Mouse (Mus musculus) ES-Bruce4 (cell line): ENCODE results near the gene Mrps2.

Experiments
- CTCF ChIP-seq: IDR thresholded peaks from one replicate; pipeline ENCODE4 v1.8.1; 2011; ENCODE audit warnings: low read depth, low read length
- EP300 ChIP-seq: IDR thresholded peaks from 2 replicates; pipeline ENCODE4 v1.6.1; 2011; ENCODE audit warnings: low read depth, low read length; ENCODE audit not compliant: insufficient read depth
- POLR2A ChIP-seq: IDR thresholded peaks from one replicate; pipeline ENCODE4 v1.8.1; 2011; ENCODE audit warnings: low read length; ENCODE audit not compliant: insufficient read depth

DNA sequence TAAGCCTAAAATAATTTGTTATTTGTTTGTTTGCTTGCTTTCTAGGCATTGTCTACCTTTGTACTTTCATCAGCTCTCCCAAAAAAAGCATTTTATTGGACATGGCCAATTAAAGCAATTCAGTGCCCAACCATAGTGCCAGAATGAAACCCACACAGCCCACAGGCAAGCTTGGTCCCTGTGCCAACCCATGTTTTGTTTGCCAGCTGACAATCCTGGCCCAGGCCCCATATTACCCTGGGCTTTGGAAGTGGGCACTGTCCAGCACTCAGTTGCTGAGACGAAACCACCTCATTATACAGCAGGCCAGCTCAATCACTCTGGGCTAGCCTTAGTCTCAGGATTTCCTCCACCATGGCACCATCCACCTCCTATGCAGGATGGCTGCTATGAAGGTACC is 11.2 kb upstream of the Mrps2 start:
- no peak for TF ChIP-seq EP300
- no peak for TF ChIP-seq POLR2A
- TF ChIP-seq CTCF: no peak
